Mouse (Mus musculus): ENCODE measurements at regions not wholly inside any gene's neighbourhood (a gene's known extent, or its start where the extent isn't known, plus 50 kb on each side); places are given as distances from the start of the nearest gene placed in this dataset.

- TF ChIP-seq POLR2A (IDR thresholded peaks at IDR 0.05; ENCODE audit: extremely low read depth, insufficient read depth, low read length): no peak
- TF ChIP-seq CTCF (IDR thresholded peaks at IDR 0.05; ENCODE audit: low read depth, low read length): no peak
Measured at GRCm38 (mm10) chr13:45274261-45274884, 115.2 kb upstream of the Mylip start.

All from liver, adult 2 months (tissue).